Mouse (Mus musculus) heart, embryonic 14.5 days (tissue): ENCODE results near the gene Rap1a. TPM values are rescaled to one million over a fixed set of nuclear protein-coding genes. Genes with fewer than 3 reads are reported as not detected.

ENCODE experiments used
- ATAC-seq: fragments of 200-750 bp; cut with Nextera tagmentation; 2 replicates; pipeline ENCODE4 v1.8.0; 2017; ENCODE audit warnings: low read depth, moderate TSS enrichment; ENCODE audit not compliant: insufficient number of reproducible peaks, insufficient read depth, low FRiP score
- H3K27ac ChIP-seq, 2 experiments: fragments of 200-500 bp in 1 of 2; fragments of 300-500 bp in 1 of 2; sonication (generic) in 1 of 2; replicated peaks in 1 of 2; 2 replicates each; pipeline ENCODE4 v1.5.1; 2012 to 2014; ENCODE audit warnings: low read depth in 2 of 2, low read length in 2 of 2, control low read depth in 1 of 2, mild to moderate bottlenecking in 1 of 2, mixed read lengths in 1 of 2; ENCODE audit not compliant: control insufficient read depth in 1 of 2, insufficient read depth in 1 of 2
- H3K27me3 ChIP-seq: fragments of 300-500 bp; sonication (generic); 2 replicates; pipeline ENCODE4 v1.6.1; 2014; ENCODE audit warnings: mild to moderate bottlenecking, low read length, control low read depth; ENCODE audit not compliant: control insufficient read depth, insufficient read depth
- H3K36me3 ChIP-seq: fragments of 300-500 bp; sonication (generic); 2 replicates; pipeline ENCODE4 v1.6.1; 2014; ENCODE audit warnings: mild to moderate bottlenecking, control low read depth, low read length, mixed read lengths; ENCODE audit not compliant: control insufficient read depth, insufficient read depth
- H3K4me1 ChIP-seq, 2 experiments: fragments of 200-500 bp in 1 of 2; fragments of 300-500 bp in 1 of 2; sonication (generic) in 1 of 2; 2 replicates each; pipeline ENCODE4 v1.6.1; 2012 to 2014; ENCODE audit warnings: low read length in 2 of 2, control low read depth in 1 of 2, mixed read lengths in 1 of 2; ENCODE audit not compliant: control insufficient read depth in 2 of 2, insufficient read depth in 2 of 2
- H3K4me2 ChIP-seq: fragments of 300-500 bp; sonication (generic); 2 replicates; pipeline ENCODE4 v1.6.1; 2014; ENCODE audit warnings: mild to moderate bottlenecking, low read length
- H3K4me3 ChIP-seq, 2 experiments: fragments of 200-500 bp in 1 of 2; fragments of 300-500 bp in 1 of 2; sonication (generic) in 1 of 2; 2 replicates each; pipeline ENCODE4 v1.5.1; 2012 to 2014; ENCODE audit warnings: low read length in 2 of 2, mild to moderate bottlenecking in 2 of 2, control low read depth in 1 of 2, low read depth in 1 of 2, moderate library complexity in 1 of 2; ENCODE audit not compliant: control insufficient read depth in 1 of 2, insufficient read depth in 1 of 2
- H3K9ac ChIP-seq: fragments of 300-500 bp; sonication (generic); 2 replicates; pipeline ENCODE4 v1.6.1; 2014; ENCODE audit warnings: mild to moderate bottlenecking, low read length
- H3K9me3 ChIP-seq: fragments of 300-500 bp; sonication (generic); 2 replicates; pipeline ENCODE4 v1.6.1; 2016; ENCODE audit warnings: low read length, control low read depth; ENCODE audit not compliant: control insufficient read depth
- WGBS: fragments of 180-500 bp; shearing (Covaris S2); extraction: QIAGEN DNeasy Blood & Tissue Kit; methylation state at CpG from one replicate; pipeline ENCODE4 v1.1.7; 2014; 5-methylcytosine and 5-hydroxymethylcytosine counted together
- polyA plus RNA-seq: library from polyadenylated mRNA; unstranded; fragments of >200 nt; fragmentation: Nextera tagmentation; extraction: Ambion mirVana; gene quantifications from 2 replicates; pipeline ENCODE4 v1.2.1, GENCODE M21; 2014

The Rap1a gene
- polyA plus RNA-seq, 1 experiment from 2014 or later: 77.3 TPM

- Histone ChIP-seq H3K4me3 (no peak overlapping the region), H3K9ac (no peak overlapping the region), H3K4me2 (no peak overlapping the region), H3K36me3 (peaks cover 45% of the 10 kb centered on the region), H3K9me3 (no peaks in the 10 kb centered on the region), H3K27me3 (no peaks in the 10 kb centered on the region), H3K27ac (no peak overlapping the region), H3K4me1 (peaks cover 0 to 4% of the 10 kb centered on the region in 2 experiments; a peak in 1 of 4 replicates)
- ATAC-seq: no peak
- WGBS: 90% methylated on average over 3 of the region's 3 CpGs
Measured at GRCm38 (mm10) chr3:105737666-105738065, 63.5 kb downstream of the Rap1a start.

- WGBS: 91% methylated on average over 7 of the region's 7 CpGs
- Histone ChIP-seq H3K9me3 (no peaks in the 10 kb centered on the region), H3K27me3 (no peaks in the 10 kb centered on the region), H3K27ac (no peak overlapping the region), H3K4me3 (no peak overlapping the region), H3K4me1 (no peaks in the 10 kb centered on the region), H3K9ac (no peak overlapping the region), H3K36me3 (peaks cover 45% of the 10 kb centered on the region), H3K4me2 (no peak overlapping the region)
- no peak for ATAC-seq
Measured at GRCm38 (mm10) chr3:105737070-105737469, 64.1 kb downstream of the Rap1a start.

DNA sequence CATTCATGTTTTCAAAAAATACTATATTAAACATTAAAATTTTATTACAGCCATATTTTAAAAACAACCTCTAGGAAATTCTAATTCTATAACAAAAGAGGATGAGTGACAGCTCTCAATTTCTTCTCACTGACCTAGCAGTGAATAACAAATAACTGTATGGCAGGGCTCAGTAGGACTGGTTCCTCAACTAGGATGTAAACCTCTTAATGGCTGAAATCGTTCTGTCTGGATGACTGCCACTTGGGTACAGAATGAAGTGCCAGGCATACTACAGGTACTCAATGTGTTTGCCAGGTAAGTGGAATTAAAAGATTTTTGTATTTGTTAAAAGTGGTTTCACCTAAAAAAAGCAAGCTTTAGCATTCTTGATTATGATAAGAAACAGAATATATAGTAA is 65.0 kb downstream of the Rap1a start:
- Histone ChIP-seq H3K4me3 (no peak overlapping the region), H3K9me3 (no peaks in the 10 kb centered on the region), H3K36me3 (peaks cover 52% of the 10 kb centered on the region), H3K27me3 (no peaks in the 10 kb centered on the region), H3K4me1 (no peaks in the 10 kb centered on the region), H3K4me2 (no peak overlapping the region), H3K27ac (no peak overlapping the region), H3K9ac (no peak overlapping the region)
- no peak for ATAC-seq
- 86% methylated on average over 1 of the region's 1 CpGs for WGBS

DNA sequence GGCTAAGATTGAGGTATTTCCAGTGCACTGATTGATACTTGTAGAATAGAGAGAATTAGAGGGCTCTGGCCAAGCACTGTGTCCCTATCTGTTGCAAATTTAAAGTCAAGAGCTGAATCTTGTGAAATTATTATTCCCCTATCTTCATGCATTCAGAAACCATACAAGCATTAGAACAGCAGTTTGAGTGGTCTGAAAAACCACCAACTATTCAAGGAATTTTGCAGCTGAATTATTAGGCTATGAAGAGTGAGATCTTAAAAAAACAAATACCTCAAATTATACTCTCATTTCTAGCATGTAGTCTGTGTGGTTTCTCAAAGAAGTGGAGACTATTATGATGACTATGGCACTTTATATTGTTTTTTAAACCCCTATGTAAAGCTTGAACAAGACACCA is 65.9 kb downstream of the Rap1a start:
- Histone ChIP-seq H3K9ac (no peak overlapping the region), H3K4me2 (no peak overlapping the region), H3K4me1 (no peaks in the 10 kb centered on the region), H3K9me3 (no peaks in the 10 kb centered on the region), H3K4me3 (no peak overlapping the region), H3K36me3 (peaks cover 60% of the 10 kb centered on the region), H3K27me3 (no peaks in the 10 kb centered on the region), H3K27ac (no peak overlapping the region)
- no peak for ATAC-seq

DNA sequence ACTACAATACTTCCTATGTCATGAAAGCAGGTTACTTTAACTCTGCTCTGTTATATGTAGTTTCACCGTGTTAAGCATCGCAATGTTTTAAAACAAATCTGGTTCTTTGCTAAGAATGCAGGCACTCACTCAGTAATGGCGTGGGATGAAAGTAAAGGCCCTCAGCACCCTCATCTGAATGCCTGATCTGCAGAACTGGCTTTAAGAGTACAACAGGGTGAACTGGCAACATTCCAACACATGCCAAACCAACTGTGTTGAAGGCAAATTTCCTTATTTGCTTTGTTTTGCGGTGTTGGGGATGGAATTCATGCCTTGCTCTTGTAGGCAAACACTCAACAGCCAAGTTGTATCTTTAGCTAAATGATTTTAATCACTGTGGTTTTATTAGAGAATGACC is 67.6 kb downstream of the Rap1a start:
- no peak overlapping the region for H3K4me3 ChIP-seq
- no peak overlapping the region for H3K27ac ChIP-seq
- no peaks in the 10 kb centered on the region for H3K27me3 ChIP-seq
- H3K9me3 ChIP-seq: no peaks in the 10 kb centered on the region
- 73% methylated on average over 4 of the region's 4 CpGs for WGBS
- H3K36me3 ChIP-seq: peaks cover 53% of the 10 kb centered on the region
- H3K4me1 ChIP-seq: no peaks in the 10 kb centered on the region
- no peak overlapping the region for H3K4me2 ChIP-seq
- no peak for ATAC-seq
- no peak overlapping the region for H3K9ac ChIP-seq

DNA sequence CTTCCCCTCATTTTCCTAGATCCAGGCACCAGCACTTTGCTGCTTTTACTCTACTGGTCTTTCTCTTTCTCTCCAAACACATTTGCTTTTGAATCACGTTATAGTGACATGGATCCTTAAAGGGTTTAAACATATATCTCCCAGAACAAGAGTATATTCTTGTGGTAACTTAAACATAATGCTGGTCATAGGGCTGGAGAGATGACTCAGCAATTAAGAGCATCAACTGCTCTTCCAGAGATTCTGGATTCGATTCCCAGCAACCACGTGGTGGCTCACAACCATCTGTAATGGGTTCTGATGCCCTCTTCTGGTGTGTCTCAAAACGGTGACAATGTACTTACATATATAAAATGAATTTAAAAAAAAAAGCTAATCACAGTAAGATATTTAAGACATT is 68.8 kb downstream of the Rap1a start:
- Histone ChIP-seq H3K9me3 (no peaks in the 10 kb centered on the region), H3K4me3 (no peak overlapping the region), H3K9ac (no peak overlapping the region), H3K36me3 (peaks cover 48% of the 10 kb centered on the region), H3K27me3 (no peaks in the 10 kb centered on the region), H3K27ac (no peak overlapping the region), H3K4me1 (no peaks in the 10 kb centered on the region), H3K4me2 (no peak overlapping the region)
- no peak for ATAC-seq
- WGBS: 91% methylated on average over 4 of the region's 4 CpGs

GRCm38 (mm10) chr3:105726037-105726436 is 75.1 kb downstream of the Rap1a start:
- WGBS: 0% methylated on average over 1 of the region's 1 CpGs
- Histone ChIP-seq H3K27ac (no peak overlapping the region), H3K4me1 (no peaks in the 10 kb centered on the region; a peak in 1 of 4 replicates), H3K4me3 (no peak overlapping the region), H3K36me3 (peaks cover 18% of the 10 kb centered on the region), H3K4me2 (no peak overlapping the region), H3K9ac (no peak overlapping the region), H3K9me3 (no peaks in the 10 kb centered on the region), H3K27me3 (no peaks in the 10 kb centered on the region)
- no peak for ATAC-seq

- H3K4me2 ChIP-seq: no peak overlapping the region
- no peak overlapping the region for H3K4me3 ChIP-seq
- no peaks in the 10 kb centered on the region for H3K9me3 ChIP-seq
- H3K9ac ChIP-seq: no peak overlapping the region
- peaks cover 4 to 5% of the 10 kb centered on the region in 2 experiments; a peak in 2 of 4 replicates for H3K4me1 ChIP-seq
- H3K36me3 ChIP-seq: peaks cover 7% of the 10 kb centered on the region; the same call in 1 of the 2 replicates
- 85% methylated on average over 3 of the region's 3 CpGs for WGBS
- ATAC-seq: no peak
- no peaks in the 10 kb centered on the region for H3K27me3 ChIP-seq
- no peak overlapping the region for H3K27ac ChIP-seq
Measured at GRCm38 (mm10) chr3:105722510-105722909, 78.6 kb downstream of the Rap1a start.
